Mouse (Mus musculus) lung, adult 2 months (tissue): ENCODE measurements around the gene Wdr83os. TPM values are rescaled to one million over a fixed set of nuclear protein-coding genes. Genes with fewer than 3 reads are reported as not detected.
"Not testable (repeated sequence)": the region's sequence is repeated elsewhere in the genome, so short reads cannot be mapped to it uniquely, and the experiment has no call there.

Experiments used
- DNase-seq: peaks from one replicate; pipeline ENCODE4 v3.0.0; 2022
- H3K4me1 ChIP-seq: fragments of 200-500 bp; 2 replicates; pipeline ENCODE4 v1.6.1; 2011; ENCODE audit warnings: low read length; ENCODE audit not compliant: control insufficient read depth, insufficient read depth
- H3K4me3 ChIP-seq: fragments of 200-500 bp; replicated peaks from 2 replicates; pipeline ENCODE3; 2011; ENCODE audit warnings: low read depth, mild to moderate bottlenecking, control low read depth, low read length; ENCODE audit errors: extremely low read depth
- CTCF ChIP-seq: fragments of 200-500 bp; IDR thresholded peaks from 2 replicates; pipeline ENCODE4 v1.5.1; 2011; ENCODE audit warnings: mild to moderate bottlenecking, low read length, control low read depth; ENCODE audit not compliant: insufficient read depth
- POLR2A ChIP-seq: fragments of 200-500 bp; IDR thresholded peaks from 2 replicates; pipeline ENCODE4 v1.6.1; 2011; ENCODE audit warnings: low read depth, mild to moderate bottlenecking, control low read depth, low read length, borderline replicate concordance; ENCODE audit errors: extremely low read depth
- WGBS: fragments of 180-500 bp; shearing (Covaris S2); methylation state at CpG from one replicate; pipeline ENCODE4 v1.1.7; 2018; 5-methylcytosine and 5-hydroxymethylcytosine counted together
- polyA plus RNA-seq: library from polyadenylated mRNA; depleted of rRNA; stranded (reverse); fragments of >200 nt; gene quantifications from 2 replicates; pipeline ENCODE4 v1.2.3, GENCODE M21; 2012

Gene Wdr83os
- polyA plus RNA-seq, 1 experiment = 120 TPM

DNA sequence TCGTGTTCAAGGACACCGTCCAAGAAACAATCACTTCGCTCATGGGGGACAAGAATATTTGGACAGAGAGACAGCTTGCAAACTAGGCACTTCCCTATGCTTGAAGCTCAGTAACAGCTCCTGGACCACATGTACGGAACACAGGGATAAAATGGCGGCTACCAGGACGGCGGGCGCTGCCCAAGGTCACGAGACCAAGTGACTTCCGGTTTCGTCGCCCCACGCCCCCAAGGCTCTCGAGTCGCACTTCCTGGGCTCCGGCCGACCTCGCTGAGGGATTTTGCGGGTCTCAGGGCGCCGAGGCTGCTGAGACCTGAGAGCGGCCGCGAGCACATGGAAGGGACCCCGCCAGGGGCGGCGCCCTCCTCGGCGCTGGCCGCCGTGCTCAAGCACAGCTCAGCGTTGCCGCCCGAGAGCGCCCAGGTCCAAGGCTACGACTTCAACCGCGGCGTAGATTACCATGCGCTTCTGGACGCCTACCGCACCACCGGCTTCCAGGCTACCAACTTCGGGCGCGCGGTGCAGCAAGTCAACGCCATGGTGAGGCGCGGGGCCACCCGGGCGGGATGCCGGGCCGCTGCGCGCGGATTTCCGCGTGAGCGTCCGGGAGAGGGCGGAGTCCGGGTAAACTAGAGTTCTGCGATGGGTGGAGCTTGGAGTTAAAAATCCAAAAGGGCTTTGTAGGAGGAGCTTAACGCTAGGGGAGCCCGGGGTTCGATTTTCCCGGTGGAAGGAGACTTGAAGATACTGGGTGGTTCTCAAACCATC, 8.8 kb upstream of the Wdr83os start, which contains the start of gene Dhps:
Gene Dhps, plus strand, starts transcription at position 244 of the 768 bp plus-strand sequence.
- under 1% methylated on average over 68 of the region's 68 CpGs for WGBS
- peak within 1 kb of the TSS; percentile 79 for H3K4me3 ChIP-seq
- DNase-seq = peak; percentile 88
- H3K4me1 ChIP-seq = peaks cover 8% of the 10 kb centered on the region
- TF ChIP-seq POLR2A (peak; percentile 64), CTCF (no peak)

DNA sequence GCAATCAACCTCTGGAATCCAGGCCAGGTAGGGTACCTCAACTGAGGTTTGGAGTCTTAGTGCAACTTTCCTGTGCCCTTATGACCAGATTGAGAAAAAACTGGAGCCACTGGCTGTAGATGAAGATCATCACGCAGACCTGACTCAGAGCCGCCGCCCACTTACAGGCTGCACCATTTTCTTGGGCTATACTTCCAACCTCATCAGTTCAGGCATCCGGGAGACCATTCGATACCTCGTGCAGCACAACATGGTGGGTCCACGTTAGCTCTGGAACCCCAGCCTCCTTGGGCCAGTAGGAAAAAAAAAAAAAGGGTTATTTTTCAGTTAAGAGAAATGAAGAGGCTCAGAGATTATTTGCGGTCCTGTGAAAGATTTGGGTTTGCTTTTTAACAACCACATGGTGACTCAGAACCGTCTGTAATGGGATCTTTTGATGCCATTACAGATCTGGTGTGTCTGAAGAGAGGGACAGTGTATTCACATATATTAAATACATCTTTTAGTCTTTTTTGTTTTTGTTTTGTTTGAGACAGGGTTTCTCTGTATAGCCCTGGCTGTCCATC, 8.1 kb upstream of the Wdr83os start:
- no peak for DNase-seq
- WGBS = 30% methylated on average over 9 of the region's 9 CpGs
- Histone ChIP-seq H3K4me1 (peaks cover 8% of the 10 kb centered on the region), H3K4me3 (peak overlapping the region; percentile 79)
- TF ChIP-seq CTCF (no peak), POLR2A (no peak)

DNA sequence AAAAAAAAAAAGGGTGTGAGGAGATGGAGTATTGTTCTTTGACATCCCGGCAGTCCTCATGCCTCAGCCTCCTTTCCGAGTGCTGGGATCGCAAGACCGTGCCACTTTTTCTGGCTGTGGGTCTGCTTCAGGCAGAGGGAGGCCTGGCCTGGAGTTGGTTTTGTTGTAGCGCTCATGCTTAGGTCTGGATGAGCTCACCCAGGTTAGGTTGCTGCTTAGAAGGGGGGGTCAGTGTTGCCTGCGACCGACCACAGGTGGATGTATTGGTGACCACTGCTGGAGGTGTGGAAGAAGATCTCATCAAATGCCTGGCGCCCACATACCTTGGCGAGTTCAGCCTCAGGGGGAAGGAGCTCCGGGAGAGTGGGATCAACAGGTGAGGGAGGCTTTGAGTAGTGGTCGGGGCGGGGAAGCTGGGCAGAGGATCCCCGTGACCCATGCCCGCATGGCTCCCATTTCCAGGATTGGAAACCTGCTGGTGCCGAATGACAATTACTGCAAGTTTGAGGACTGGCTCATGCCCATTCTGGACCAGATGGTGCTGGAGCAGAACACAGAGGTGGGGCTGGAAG, 7.4 kb upstream of the Wdr83os start:
- Histone ChIP-seq H3K4me1 (peaks cover 8% of the 10 kb centered on the region), H3K4me3 (no peak overlapping the region)
- TF ChIP-seq POLR2A (no peak), CTCF (no peak)
- WGBS = 84% methylated on average over 15 of the region's 15 CpGs
- DNase-seq = no peak

DNA sequence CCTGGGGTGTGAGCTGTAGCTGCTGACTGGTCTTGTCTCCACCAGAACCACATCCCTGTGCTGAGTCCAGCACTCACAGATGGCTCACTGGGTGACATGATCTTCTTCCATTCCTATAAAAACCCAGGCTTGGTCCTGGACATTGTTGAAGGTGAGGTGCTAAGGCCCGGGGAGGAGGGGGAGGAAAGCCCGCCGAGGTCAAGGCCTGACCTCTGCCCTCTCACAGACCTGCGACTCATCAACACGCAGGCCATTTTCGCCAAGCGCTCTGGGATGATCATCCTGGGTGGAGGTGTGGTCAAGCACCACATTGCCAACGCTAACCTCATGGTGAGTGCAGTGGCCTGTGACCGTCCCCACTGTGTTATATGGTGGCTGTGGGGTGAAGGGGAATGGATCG, 6.4 kb upstream of the Wdr83os start:
- TF ChIP-seq POLR2A = no peak
- no peak for TF ChIP-seq CTCF
- no peak for DNase-seq
- Histone ChIP-seq H3K4me1 (peaks cover 8% of the 10 kb centered on the region), H3K4me3 (no peak overlapping the region)
- 77% methylated on average over 10 of the region's 10 CpGs for WGBS

DNA sequence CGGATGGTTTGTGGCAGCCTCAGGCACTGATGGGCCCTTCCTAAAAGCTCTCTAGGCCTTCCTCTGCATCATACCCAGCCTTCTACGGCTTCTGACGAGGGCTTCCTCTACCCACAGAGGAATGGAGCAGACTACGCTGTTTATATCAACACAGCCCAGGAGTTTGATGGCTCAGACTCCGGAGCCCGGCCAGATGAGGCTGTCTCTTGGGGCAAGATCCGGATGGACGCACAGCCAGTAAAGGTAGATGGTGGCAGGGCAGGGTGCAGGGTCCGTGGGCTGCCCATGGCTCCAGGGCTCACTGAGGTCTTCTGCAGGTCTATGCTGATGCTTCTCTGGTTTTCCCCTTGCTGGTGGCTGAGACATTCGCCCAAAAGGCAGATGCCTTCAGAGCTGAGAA, 5.9 kb upstream of the Wdr83os start:
- no peak for DNase-seq
- 88% methylated on average over 10 of the region's 10 CpGs for WGBS
- Histone ChIP-seq H3K4me3 (no peak overlapping the region), H3K4me1 (peaks cover 8% of the 10 kb centered on the region)
- no peak for TF ChIP-seq CTCF
- no peak for TF ChIP-seq POLR2A

DNA sequence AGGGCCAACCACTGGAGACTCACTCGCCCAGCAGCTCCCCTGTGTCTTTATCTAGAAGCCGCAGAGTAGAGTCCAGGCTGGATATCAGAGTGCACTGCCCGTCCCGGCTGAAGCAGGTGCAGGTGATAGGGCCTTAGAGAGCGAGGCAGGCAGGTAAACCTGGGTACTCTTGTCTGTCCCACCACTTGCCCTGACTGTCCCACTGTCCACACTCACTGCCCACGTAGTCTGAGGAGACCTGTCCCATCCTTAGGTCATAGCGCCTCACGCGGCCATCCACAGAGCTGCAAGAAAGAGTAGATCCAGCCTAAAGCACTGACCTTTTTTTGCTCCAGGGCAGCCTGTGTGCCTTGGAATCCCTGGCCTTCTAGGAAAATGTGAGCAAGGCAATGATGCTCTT, 4.5 kb upstream of the Wdr83os start:
- peak; percentile 41 for DNase-seq
- 77% methylated on average over 9 of the region's 9 CpGs for WGBS
- H3K4me1 ChIP-seq = peaks cover 12% of the 10 kb centered on the region
- no peak overlapping the region for H3K4me3 ChIP-seq
- peak; percentile 58 for TF ChIP-seq CTCF
- TF ChIP-seq POLR2A = no peak

DNA sequence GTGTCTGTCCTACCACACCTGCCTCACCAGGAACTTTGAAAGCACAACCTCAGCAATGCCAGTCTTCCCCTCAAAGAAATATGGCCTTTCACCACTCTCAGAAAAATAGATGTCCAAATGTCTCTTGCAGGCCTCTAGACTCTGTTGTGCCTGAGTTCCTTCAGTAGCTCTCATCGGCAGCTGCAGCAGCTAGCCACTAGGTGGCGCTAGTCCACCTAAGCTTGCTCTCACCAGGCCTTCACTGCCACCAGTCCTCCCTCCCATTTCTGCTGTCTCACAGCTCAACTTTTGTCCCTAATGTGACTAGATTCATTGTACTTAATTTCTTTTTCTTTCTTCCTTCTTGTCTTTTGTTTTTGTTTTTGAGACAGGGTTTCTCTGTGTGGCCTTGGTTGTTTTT, 3.5 kb upstream of the Wdr83os start:
- 0% methylated on average over 2 of the region's 2 CpGs for WGBS
- DNase-seq = peak; percentile 57
- H3K4me1 ChIP-seq = peaks cover 16% of the 10 kb centered on the region
- H3K4me3 ChIP-seq = no peak overlapping the region
- TF ChIP-seq CTCF (peak; percentile 96), POLR2A (no peak)

DNA sequence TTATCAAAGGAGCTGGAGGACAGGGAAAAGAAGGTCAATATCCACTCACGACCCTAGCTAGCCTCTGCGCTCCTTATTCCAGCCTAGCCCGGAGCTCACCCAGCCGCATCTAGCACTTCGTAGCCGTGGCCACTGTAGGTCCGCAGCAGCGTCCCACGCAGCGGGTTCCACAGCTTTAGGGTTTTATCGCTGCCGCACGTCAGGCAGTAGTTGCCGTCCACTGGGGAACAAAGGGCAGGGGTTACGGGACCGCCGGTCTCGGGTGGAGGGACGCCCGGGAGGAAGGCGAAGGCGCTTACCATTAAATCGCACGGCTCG, 367 bp upstream of the Wdr83os start:
- no peak for DNase-seq
- WGBS = under 1% methylated on average over 25 of the region's 25 CpGs
- no peak for TF ChIP-seq CTCF
- no peak for TF ChIP-seq POLR2A
- peak overlapping the region; percentile 87 for H3K4me3 ChIP-seq
- peaks cover 15% of the 10 kb centered on the region for H3K4me1 ChIP-seq

DNA sequence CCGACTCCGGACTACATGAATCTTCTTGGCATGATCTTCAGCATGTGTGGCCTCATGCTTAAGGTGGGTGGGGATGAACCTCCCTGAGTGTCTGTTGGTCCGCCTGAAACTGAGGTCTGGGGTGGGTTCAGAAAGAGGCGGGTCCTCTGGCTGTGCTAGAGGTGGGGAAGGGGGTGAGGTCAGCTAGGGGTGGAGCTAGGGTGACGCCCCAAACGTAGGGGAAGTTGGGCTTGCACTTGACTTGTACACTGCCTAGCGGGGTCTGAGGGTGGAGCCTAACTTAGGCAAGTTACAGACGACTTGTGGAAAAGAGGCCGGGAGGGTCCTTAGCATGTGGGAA, 646 bp downstream of the Wdr83os start, which contains the start of gene Wdr83:
Gene Wdr83, minus strand, starts transcription at position 91 of the 340 bp plus-strand sequence.
- TF ChIP-seq POLR2A = no peak
- no peak for TF ChIP-seq CTCF
- under 1% methylated on average over 9 of the region's 9 CpGs for WGBS
- Histone ChIP-seq H3K4me3 (peak within 1 kb of the TSS; percentile 87), H3K4me1 (peaks cover 15% of the 10 kb centered on the region)
- DNase-seq = peak; percentile 62

DNA sequence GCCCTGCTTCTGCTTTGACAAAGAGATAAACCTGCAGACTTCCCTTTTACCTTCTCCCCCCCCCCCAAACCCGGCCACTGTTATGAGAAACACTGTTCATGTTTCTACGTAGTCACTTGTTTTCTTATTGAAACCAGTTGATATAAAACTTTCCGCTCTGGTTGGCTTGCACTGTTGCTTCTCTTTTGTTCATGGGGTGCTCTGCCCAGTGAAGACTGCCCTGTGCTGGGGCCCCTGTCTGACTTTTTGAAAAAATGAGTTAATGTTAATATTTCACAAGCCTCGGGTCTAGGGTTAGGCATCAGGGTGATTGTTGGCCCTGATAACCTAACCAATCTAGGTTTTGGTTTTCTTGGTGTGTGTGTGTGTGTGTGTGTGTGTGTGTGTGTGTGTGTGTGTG, 1.6 kb downstream of the Wdr83os start:
- 70% methylated on average over 4 of the region's 4 CpGs for WGBS
- H3K4me3 ChIP-seq, DNase-seq: not testable (repeated sequence)

More for the DNA sequence above, 1.6 kb downstream of the Wdr83os start:
- peaks cover 15% of the 10 kb centered on the region for H3K4me1 ChIP-seq
